Mouse (Mus musculus) right cerebral cortex, postnatal 10 days (tissue): ENCODE measurements at regions not wholly inside any gene's neighbourhood (a gene's known extent, or its start where the extent isn't known, plus 50 kb on each side); places are given as distances from the start of the nearest gene placed in this dataset.
"Not testable (repeated sequence)": the region's sequence is repeated elsewhere in the genome, so short reads cannot be mapped to it uniquely, and the experiment has no call there.

ENCODE experiments used
- DNase-seq, 2 experiments: peaks; one replicate each; pipeline ENCODE4 v3.0.0; 2021; ENCODE audit warnings: low spot score in 2 of 2

GRCm38 (mm10) chr9:11441241-11441997 is 536.8 kb upstream of the Cntn5 start:
- not testable (repeated sequence) for DNase-seq

GRCm38 (mm10) chr9:11436443-11437167 is 532.0 kb upstream of the Cntn5 start:
- DNase-seq: no peak

- DNase-seq: no peak
Measured at GRCm38 (mm10) chr9:11436014-11436413, 531.4 kb upstream of the Cntn5 start.

GRCm38 (mm10) chr9:11435019-11435418 is 530.4 kb upstream of the Cntn5 start:
- peak in 1 of 2 experiments; percentile 24 for DNase-seq

- DNase-seq: no peak
Measured at GRCm38 (mm10) chr9:11426473-11426872, 521.9 kb upstream of the Cntn5 start.

- no peak for DNase-seq
Measured at GRCm38 (mm10) chr9:11396829-11397228, 492.3 kb upstream of the Cntn5 start.

GRCm38 (mm10) chr9:11381648-11382075 is 477.1 kb upstream of the Cntn5 start:
- DNase-seq: no peak

GRCm38 (mm10) chr9:11380531-11380930 is 476.0 kb upstream of the Cntn5 start:
- DNase-seq: no peak

GRCm38 (mm10) chr9:11378046-11378445 is 473.5 kb upstream of the Cntn5 start:
- DNase-seq: no peak

- DNase-seq: no peak
Measured at GRCm38 (mm10) chr9:11377586-11377985, 473.0 kb upstream of the Cntn5 start.

- DNase-seq: no peak
Measured at GRCm38 (mm10) chr9:11373294-11373903, 468.8 kb upstream of the Cntn5 start.

GRCm38 (mm10) chr9:11368056-11368455 is 463.5 kb upstream of the Cntn5 start:
- DNase-seq: no peak

- no peak for DNase-seq
Measured at GRCm38 (mm10) chr9:11328900-11329299, 424.3 kb upstream of the Cntn5 start.

- no peak for DNase-seq
Measured at GRCm38 (mm10) chr9:11317221-11317620, 412.6 kb upstream of the Cntn5 start.

GRCm38 (mm10) chr9:11297116-11297515 is 392.5 kb upstream of the Cntn5 start:
- not testable (repeated sequence) for DNase-seq

GRCm38 (mm10) chr9:11285135-11285534 is 380.6 kb upstream of the Cntn5 start:
- DNase-seq: no peak

GRCm38 (mm10) chr9:11284549-11284948 is 380.0 kb upstream of the Cntn5 start:
- no peak for DNase-seq

- DNase-seq: no peak
Measured at GRCm38 (mm10) chr9:11279409-11280127, 375.0 kb upstream of the Cntn5 start.

GRCm38 (mm10) chr9:11277810-11278209 is 373.2 kb upstream of the Cntn5 start:
- no peak for DNase-seq

- DNase-seq: no peak
Measured at GRCm38 (mm10) chr9:11276966-11277365, 372.4 kb upstream of the Cntn5 start.

GRCm38 (mm10) chr9:11256848-11257247 is 352.3 kb upstream of the Cntn5 start:
- no peak for DNase-seq

- peak; percentile 59 to 67 for DNase-seq
Measured at GRCm38 (mm10) chr9:11206829-11207228, 302.3 kb upstream of the Cntn5 start.
